Mouse (Mus musculus): ENCODE measurements around the gene Pxdc1.

The Pxdc1 gene

GRCm38 (mm10) chr13:34596797-34597196 lies 56.5 kb downstream of the Pxdc1 start:
- no peak for DNase-seq (ENCODE audit: low spot score)

Measured in ovary, postnatal 14 days (tissue).